Mouse (Mus musculus) spleen, postnatal 4 days (tissue): Measurements from ENCODE around the gene Tspyl1.
A peak's percentile ranks its signal among the peaks of the same experiment; 100 is the strongest.
"Not testable (repeated sequence)": the region's sequence is repeated elsewhere in the genome, so short reads cannot be mapped to it uniquely, and the experiment has no call there.

Experiments
- DNase-seq, 2 experiments: peaks; one replicate each; pipeline ENCODE4 v3.0.0; 2022; ENCODE audit warnings: low spot score in 2 of 2

Tspyl1 gene

DNA sequence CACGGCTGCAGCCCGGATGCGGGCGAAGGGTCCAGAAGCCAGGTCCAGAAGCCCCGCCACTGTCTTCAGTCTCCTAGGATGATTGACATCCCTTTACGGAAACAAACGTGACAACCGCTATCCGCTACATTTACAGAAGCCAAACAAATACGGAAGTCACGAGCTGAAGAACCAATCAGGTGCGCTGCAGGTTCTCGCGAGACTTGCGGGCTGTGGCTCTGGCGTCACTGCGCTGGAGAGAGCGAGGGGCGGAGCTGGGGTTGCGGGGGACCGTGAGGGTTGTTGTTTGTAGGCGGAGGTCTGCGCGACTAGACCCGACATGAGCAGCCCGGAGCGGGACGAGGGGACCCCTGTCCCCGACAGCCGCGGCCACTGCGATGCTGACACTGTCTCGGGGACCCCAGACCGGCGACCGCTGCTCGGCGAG is at the start of gene Tspyl1:
Gene Tspyl1, plus strand, starts transcription at position 229 of the 427 bp plus-strand sequence.
- DNase-seq, result peak; percentile 97 to 99

DNA sequence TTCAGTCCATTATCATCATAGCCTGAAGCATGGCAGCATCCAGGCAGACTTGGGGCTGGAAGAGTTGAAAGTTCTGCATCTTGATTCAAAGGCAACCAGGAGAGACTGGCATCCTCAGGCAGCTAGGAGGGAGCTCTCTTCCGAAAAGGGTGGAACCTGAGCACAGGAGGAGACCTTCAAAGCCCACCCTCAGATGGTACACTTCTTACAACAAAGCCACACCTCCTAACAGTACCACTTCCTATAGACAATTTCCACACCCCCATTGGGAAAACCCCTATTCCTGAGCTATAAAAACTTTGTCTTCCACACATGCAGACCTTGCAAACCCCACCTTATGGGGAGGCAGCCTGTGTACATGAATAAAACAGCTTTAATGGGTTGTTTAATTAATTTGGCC is 48.6 kb upstream of the Tspyl1 start:
- DNase-seq, result no peak

DNA sequence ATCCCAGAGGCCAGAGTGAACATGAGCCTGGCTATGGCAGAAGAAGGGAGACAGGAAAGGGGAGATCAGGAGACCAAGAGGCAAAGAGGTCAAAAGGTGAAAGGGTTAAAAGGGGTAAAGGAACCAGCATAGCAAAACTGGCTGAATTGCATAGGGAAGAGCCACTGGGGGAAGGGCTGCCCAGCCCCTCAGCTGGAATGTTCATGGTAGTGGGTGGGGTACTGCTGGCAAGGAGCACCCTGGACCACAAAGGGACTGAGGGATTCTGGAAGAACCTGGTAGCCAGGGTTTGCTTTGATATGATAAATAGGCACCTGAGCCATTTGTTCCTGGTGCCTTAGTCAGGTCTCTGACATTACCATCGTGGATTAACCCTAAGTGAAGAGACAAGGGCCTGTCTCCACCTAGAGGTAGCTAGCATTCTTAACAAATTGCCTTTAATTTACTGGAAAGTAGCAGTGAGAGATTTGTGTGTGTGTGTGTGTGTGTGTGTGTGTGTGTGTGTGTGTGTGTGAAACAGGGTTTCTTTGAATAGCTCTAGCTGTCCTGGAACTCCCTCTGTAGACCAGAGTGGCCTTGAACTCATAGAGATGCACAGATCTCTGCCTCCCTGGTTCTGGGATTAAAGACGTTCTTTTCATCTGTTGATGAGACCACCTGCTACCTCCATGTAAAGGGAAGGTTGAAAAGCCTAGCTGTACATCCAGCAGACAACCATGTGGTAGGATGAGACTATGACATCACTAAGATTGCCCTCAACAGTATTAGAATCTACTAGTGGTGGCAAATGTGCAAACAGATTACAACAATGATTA is 47.9 kb upstream of the Tspyl1 start:
- DNase-seq, result no peak

DNA sequence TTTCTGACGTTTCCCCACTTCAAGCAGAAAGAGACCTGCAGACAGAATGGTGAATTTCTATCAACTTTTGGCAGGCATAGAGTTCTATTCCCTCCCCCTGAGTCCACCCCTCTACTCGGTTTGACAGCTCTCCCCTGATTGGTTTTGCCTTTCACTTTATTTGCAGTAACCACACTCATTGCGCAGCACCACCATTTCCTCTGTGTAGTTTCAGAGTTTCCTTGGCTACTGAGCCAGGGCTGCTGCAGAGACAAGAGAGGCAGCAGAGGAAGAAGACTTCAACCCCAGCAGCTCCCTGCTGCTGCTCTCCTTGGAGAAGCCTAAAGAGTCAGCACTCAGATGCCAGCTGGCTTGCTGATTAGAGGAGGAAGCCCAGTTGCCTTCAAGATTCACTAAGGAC is 46.6 kb upstream of the Tspyl1 start:
- no peak for DNase-seq

DNA sequence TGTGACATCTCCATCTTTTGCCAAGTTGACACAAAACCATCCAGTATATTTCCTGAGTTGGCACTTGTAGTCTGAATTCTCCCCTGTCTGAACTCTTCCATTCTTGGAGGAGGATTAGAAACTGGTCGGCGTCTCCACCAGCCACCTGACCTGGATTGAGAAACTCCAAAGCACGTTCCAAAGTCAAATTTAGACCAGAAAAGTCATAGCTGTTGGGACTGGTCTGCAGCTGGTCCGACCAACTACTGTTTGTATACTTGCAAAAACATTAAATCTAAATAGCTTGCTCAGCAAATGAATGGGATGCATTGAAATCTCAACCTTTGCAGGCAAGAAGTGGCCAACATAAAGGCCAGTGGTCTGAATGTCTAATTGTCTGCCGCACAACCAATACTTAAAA is 45.4 kb upstream of the Tspyl1 start:
- no peak for DNase-seq

DNA sequence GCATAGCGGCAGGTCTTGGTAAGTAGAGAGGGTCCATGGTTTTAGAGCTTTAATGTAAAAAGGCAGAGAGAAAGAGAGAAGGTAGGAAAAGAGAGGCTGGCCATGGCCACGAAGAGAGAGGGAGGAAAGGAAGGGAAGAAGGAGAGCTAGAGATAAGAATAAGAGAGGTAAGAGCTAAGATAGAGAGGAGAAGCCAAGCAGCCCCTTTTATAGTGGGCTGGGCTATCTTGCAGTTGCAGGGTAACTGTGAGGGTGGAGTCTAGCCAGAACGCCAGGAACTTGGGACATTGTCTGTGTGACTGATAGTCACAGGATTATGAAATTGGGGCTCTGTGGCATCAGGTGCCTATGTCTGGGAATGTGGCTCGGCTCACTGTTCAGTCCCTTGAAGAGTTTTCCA is 43.5 kb upstream of the Tspyl1 start:
- no peak for DNase-seq

DNA sequence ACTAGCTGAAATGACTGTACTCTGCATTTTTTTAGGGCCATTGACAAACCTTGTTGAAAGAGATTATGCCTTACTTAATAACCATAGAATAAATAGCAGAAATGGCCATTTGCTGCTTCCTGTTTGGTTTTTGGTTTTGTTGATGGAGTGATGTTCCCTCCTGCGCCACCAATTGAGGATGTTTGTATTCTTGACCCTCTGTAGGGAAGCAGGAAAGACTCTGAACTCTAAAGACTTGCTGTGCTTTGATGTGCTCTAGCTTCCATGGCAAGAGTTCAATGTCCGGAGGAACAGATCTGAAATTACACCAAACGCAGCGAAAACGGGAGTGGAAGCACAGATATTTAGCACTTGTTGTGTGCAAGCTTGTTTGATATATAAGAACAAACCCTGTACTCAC is 37.2 kb upstream of the Tspyl1 start:
- no peak for DNase-seq

DNA sequence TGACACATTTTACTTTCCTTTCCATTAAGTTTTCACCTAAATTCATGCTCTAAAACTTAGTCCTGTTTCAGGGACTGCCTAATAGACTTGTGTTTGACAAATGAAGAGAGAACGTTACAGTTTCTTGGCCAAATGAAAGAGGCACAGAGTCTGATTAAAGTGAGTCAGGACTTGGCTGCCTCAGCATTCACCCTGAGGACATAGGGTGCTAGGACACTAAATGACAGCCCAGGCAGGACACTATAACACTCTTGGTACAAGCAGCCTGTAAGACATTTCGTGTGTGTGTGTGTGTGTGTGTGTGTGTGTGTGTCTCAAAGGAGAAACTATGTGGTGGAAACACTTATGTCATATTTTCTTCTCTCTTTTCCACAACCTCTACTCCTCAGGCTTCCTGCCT is 35.9 kb upstream of the Tspyl1 start:
- no peak for DNase-seq

DNA sequence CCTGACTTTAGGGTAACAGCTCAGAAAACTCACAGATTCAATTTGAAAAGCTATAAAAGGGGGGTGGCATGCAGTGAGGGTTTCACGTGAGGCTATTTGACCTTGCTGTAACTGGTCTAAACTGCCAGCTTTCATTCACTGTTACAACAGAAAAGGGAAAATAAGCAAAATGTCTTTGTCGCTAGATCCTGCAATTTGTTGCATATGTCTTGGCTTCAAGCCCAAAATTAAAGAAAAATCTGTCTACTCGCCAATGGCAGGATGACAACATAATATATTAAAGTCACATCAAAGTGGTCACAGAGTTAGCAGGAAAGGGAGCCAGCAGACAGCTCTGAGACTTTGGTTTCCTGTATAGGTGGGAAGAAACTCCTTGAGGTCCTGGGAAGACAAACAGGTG is 34.2 kb upstream of the Tspyl1 start:
- no peak for DNase-seq

DNA sequence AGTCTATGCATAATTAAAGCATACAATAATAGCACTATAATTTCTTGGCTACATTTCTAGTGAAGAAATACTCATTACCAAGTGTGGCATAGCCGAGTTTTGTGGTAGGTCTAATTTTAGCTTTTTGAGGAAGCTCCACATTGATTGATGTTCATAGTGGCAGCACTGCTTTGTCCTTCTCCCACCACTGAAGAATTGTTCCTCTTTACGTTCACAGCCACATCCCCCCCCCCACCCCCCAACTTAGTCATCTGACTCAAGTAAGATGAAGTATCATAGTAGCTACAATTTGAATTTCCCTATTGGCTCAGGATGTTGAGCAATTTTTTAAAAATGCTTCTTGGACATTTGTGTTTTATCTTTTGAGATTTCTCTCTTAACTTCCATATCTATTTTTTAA is 32.4 kb upstream of the Tspyl1 start:
- no peak for DNase-seq

DNA sequence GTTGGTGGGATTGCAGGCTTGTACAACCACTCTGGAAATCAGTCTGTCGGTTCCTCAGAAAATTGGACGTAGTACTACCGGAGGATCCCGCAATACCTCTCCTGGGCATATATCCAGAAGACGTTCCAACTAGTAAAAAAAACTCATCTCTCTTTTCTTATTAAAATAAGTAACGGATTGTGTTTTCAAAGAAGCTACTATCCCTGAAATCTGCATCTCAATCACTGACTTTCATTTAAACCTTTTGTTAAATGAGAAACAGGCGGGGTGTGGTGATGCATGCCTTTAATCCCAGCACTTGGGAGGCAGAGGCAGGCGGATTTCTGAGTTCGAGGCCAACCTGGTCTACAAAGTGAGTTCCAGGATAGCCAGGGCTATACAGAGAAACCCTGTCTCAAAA is 29.2 kb upstream of the Tspyl1 start:
- DNase-seq, result not testable (repeated sequence)

DNA sequence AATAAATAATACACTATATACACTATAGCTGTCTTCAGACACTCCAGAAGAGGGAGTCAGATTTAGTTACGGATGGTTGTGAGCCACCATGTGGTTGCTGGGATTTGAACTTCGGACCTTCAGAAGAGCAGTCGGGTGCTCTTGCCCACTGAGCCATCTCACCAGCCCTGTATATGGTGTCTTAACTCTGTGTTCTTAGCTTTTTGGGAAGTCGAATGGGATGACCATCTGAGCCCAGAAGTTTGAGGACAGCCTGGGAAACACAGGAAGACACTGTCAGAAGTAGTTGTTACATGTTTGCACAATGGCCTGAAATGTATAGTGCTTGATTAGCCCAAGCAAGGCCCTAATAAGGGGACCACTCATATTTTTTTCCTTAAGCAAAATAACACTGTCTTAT is 16.9 kb upstream of the Tspyl1 start:
- no peak for DNase-seq

DNA sequence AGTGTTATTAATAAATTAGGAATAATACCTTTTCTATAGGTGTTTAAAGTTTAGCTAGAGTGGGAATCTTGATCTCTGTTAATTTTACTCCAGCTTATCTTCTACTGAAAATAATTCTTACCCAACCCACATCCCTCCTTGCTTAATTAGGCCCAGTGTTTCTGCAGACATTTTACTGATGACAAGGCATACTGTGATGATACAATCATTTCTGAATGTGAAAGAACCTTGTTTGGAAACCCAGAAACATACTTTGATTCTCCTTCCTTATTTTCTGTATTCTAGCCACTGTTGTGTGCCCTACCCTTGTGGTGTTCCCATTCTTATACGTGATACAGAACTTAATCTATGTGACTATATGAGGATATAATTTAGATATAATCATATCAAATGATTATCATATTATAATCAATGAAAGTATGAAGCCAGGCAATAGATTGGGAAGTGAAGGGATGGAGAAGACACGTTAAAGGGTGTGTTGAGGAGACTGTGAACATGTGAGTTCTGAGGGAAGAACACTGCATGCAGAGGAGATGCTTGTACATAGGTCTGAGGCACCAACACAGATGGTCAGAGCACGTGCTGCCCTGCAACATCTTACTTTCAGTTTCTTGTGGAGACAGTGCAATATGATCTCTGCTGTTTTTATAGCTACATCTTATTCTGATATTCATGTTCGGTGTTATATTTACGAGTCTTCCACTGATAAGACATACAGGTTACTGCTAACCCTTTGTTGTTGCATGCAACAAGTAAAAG is 14.5 kb upstream of the Tspyl1 start:
- DNase-seq, result no peak

DNA sequence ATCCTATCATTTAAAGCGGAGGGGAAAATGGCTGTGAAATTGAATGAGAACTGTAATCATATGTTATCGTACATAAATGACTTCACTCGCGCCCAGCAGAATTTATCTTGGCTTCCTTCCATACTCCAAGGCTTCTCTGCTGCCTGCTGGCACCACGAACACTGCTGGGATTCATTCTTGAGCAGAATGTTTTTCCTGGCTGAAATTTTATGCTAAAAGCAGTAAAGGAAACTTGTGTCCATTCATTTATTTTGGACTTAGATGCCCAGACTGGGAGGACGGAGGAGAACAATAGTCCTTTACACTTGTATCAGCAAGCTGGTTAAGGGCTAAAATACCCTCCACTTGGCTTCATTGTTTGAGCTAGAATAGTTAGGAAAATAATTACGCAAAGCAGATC is 10.3 kb upstream of the Tspyl1 start:
- no peak for DNase-seq

DNA sequence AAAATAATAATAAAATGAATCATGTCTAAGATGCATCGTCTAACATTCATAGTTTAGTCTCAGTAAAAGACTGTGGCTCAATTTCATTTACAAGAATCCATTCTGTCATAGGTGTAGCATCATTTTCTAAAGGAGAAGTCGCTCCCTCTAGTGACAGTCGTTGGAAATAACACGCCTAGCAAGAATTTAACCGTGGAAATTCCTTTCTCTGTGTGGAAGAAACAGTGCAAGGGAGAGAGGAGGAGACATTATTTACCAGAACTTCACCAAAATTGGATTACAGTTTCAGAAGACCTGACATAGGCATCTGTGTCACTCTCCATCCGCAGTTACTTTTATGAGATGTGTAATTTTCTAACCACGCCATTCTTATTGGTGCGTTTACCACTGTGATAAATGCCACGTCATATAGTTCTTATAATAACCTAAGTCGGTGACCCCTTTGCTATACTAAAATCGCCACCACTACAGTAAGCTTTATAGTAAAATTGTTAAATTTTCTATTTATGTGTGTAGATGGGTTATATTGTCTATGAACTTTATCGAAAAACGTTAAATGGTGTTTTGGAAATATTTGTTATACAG is 1.3 kb upstream of the Tspyl1 start:
- peak in 1 of 2 experiments; percentile 30 for DNase-seq

DNA sequence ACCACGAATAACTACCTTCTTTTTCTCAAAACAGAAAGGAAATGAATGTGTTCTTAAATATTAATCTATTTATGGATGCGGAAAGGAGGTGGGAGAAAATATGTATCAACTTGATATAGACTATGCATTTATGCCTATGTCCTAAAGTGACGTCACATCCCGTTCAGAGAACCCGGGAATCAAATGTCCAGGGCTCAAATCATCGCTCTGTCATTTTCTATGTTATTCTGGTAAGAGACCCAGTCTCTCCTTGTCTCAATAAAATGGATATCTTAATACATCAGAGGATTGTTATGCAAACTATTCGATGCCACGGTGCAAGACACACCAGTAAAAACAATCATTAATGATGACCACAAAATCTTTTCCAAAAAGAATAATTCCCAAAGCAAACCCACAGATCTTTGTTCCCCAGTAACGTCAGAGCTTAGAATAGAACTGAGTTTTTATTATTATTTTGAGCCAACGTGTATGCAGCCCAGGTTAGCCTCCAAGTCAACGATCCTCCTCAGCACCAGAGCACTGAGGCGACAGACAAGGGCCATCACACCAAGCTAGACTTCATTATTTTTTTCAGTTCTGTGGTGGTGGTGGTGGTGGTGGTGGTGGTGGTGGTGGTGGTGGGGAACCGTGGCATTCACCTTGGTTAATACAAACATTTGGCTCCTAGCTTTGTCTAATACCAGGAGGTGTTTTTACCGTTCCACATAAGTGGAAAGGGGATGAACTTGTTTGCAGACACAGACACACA is 604 bp upstream of the Tspyl1 start:
- DNase-seq, result no peak

DNA sequence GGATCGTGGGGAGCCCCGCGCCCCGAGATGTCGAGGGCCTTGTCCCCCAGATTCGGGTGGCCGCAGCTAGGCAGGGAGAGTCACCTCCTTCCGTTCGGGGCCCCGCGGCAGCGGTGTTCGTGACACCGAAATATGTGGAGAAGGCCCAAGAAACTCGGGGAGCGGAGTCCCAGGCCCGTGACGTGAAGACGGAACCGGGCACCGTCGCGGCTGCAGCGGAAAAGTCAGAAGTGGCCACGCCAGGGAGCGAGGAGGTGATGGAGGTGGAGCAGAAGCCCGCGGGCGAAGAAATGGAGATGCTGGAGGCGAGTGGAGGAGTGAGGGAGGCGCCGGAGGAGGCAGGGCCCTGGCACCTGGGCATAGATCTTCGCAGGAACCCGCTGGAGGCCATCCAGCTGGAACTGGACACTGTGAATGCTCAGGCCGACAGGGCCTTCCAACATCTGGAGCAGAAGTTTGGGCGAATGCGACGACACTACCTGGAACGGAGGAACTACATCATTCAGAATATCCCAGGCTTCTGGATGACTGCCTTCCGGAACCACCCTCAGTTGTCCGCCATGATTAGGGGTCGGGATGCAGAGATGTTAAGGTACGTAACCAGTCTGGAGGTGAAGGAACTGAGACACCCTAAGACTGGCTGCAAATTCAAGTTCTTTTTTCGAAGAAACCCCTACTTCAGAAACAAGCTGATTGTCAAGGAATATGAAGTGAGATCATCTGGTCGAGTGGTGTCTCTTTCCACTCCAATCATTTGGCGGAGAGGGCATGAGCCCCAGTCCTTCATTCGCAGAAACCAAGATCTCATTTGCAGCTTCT is 639 bp downstream of the Tspyl1 start:
- DNase-seq, result peak; percentile 52 to 83

DNA sequence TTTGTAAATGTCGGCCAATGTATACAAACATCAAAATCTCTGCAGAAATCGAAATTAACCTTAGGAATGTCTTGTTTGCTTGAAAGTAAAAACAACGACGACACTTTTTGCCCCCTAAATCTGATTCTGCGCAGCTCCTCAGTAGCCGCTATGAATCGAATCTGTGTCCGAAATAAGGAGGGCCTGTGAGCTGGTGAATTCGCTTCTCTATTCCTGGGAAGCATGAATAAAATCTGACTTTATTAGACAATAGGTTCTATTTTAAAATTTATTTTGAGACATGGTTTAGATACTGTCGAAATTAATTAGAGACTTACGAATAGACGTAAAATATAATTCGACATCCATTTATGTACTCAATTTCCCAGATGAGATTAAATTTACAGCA is 14.9 kb downstream of the Tspyl1 start:
- no peak for DNase-seq

DNA sequence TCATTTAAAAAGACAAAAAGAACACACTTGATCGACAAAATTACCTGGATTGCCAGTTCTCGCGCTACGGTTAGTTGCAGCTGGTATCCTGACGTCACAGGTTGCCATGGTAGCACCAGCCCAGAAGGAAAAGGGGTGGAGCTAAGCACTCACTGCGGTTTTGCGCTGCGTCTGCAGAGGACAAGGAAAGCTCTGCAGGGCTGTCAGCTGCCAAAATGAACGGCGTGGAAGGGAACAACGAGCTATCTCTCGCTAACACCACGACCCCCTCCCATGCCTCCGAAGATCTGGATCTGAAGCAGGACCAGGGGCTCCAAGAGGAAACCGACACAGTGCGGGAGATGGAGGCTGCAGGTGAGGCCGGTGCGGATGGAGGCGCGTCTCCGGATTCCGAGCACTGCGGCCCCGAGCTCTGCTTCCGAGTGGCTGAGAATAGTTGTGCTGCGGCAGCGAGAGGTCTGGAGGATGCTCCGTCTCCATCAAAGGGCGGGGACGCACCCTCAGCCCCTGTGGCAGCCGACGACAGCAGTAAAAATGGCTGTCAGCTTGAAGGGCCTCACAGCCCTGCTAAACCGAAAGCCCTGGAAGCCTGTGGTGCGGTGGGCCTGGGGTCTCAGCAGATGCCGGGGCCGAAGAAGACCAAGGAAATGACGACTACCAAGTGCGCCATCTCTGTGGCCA is 15.4 kb downstream of the Tspyl1 start, which contains the start of gene Tspyl4:
Gene Tspyl4, plus strand, starts transcription at position 144 of the 681 bp plus-strand sequence.
- DNase-seq, result peak; percentile 83 to 90

DNA sequence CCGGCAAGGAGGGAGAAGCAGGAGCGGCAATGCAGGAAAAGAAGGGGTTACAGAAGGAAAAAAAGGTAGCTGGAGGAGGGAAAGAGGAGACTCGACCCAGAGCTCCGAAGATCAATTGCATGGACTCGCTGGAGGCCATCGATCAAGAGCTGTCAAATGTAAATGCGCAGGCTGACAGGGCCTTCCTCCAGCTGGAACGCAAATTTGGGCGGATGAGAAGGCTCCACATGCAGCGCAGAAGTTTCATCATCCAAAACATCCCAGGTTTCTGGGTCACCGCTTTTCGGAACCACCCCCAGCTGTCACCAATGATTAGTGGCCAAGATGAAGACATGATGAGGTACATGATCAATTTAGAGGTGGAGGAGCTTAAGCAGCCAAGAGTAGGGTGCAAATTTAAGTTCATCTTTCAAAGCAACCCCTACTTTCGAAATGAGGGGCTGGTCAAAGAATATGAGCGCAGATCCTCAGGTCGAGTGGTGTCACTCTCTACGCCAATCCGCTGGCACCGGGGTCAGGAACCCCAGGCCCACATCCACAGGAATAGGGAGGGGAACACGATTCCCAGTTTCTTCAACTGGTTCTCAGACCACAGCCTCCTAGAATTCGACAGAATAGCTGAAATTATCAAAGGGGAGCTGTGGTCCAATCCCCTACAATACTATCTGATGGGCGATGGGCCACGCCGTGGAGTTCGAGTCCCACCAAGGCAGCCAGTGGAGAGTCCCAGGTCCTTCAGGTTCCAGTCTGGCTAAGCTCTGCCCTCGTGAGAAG is 16.2 kb downstream of the Tspyl1 start:
- no peak for DNase-seq
